Mouse (Mus musculus): ENCODE results near the gene Dusp9. TPM values are rescaled to one million over a fixed set of nuclear protein-coding genes. Genes with fewer than 3 reads are reported as not detected.

The Dusp9 gene
- total and polyA plus RNA-seq, 3 experiments = 4.7 to 5.2 TPM; not detected in 1

DNA sequence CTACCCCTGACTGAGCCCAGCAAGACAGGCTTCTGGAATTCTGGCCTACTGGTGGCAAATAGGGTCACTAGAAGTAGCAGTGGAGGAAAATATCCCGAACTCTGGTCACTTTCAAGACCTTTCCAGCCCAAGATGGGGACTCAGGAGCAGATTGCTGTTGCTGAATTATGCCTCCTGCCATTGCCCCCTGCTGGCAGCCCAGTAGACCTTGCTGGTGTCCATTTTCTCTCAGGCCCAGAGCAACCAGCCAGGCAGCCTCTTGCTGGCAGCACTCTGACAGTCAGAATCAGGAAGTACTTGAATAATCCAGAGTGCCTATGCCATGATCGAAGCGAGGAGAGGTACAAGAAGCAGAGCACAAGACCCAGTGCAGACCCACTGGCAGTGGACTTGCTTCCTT lies 16.3 kb downstream of the Dusp9 start:
- no peaks in the 10 kb centered on the region for H3K9me3 ChIP-seq (replicated peaks; ENCODE audit: insufficient read depth, low read length)
- no peak overlapping the region for H3K4me3 ChIP-seq (ENCODE audit: control insufficient read depth in 1 of 2, insufficient read depth in 1 of 2, low read depth in 2 of 2, low read length in 2 of 2)
- DNase-seq (ENCODE audit: low read depth, low spot score) = peak; percentile 68
- H3K9ac ChIP-seq (ENCODE audit: control insufficient read depth, low read depth, low read length, poor library complexity, severe bottlenecking) = peak overlapping the region; percentile 31; the same call in 1 of the 2 replicates
- no peak overlapping the region for H3K27ac ChIP-seq (ENCODE audit: control insufficient read depth, low read depth, low read length)
- H3K36me3 ChIP-seq (ENCODE audit: control insufficient read depth in 1 of 2, insufficient read depth in 2 of 2, low read length in 2 of 2) = no peaks in the 10 kb centered on the region
- no peaks in the 10 kb centered on the region for H3K27me3 ChIP-seq (ENCODE audit: control insufficient read depth in 1 of 2, insufficient read depth in 2 of 2, low read length in 2 of 2)
- H3K79me2 ChIP-seq (ENCODE audit: control insufficient read depth, insufficient read depth, low read length, poor library complexity) = no peaks in the 10 kb centered on the region
- TF ChIP-seq CTCF (IDR thresholded peaks at IDR 0.05 in 2 of 3, conservative IDR thresholded peaks at IDR 0.05 in 1 of 3; ENCODE audit: control insufficient read depth in 1 of 3, insufficient read depth in 1 of 3, low read depth in 2 of 3, low read length in 3 of 3, poor library complexity in 1 of 3, severe bottlenecking in 1 of 3) (peak; percentile 56 to 61 (median 61)), USF1 (IDR thresholded peaks at IDR 0.05; ENCODE audit: low read depth, low read length) (no peak), MYB (IDR thresholded peaks at IDR 0.05; ENCODE audit: low read depth, low read length) (no peak), SMC3 (IDR thresholded peaks at IDR 0.05; ENCODE audit: low read depth, low read length) (peak; percentile 48), RCOR1 (IDR thresholded peaks at IDR 0.05; ENCODE audit: low read depth, low read length) (no peak), RAD21 (IDR thresholded peaks at IDR 0.05; ENCODE audit: low read depth, low read length) (peak; percentile 12), TCF12 (IDR thresholded peaks at IDR 0.05; ENCODE audit: low read depth, low read length) (no peak), ELF1 (IDR thresholded peaks at IDR 0.05; ENCODE audit: low read depth, low read length) (peak; percentile 17; the same call in 1 of the 2 replicates)
- H3K4me1 ChIP-seq (ENCODE audit: control insufficient read depth in 1 of 2, insufficient read depth in 2 of 2, low read length in 2 of 2) = peaks cover 0 to 11% of the 10 kb centered on the region in 2 experiments; a peak in 1 of 4 replicates

DNA sequence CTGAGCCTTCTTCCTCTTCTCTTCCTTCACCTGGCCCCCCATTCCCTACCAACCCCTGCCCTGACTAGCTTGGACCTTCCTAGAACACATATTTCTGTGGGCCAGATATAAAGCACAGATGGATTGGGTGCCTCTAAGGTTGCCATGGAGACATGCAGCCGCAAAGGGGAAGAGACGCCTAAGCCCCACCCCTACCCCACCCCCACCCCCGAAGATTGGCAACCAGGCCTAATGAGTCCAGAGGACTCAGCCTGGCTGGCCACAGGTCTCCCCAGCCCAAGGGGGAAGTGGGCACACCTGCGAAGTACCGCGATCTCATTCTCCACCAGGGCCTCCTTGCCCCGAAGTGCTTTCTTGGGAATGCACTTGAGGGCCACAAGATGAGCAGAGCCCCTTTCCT lies 19.2 kb downstream of the Dusp9 start:
- no peak for TF ChIP-seq CTCF (IDR thresholded peaks at IDR 0.05 in 2 of 3, conservative IDR thresholded peaks at IDR 0.05 in 1 of 3; ENCODE audit: control insufficient read depth in 1 of 3, insufficient read depth in 1 of 3, low read depth in 2 of 3, low read length in 3 of 3, poor library complexity in 1 of 3, severe bottlenecking in 1 of 3)
- no peak for TF ChIP-seq MXI1 (IDR thresholded peaks at IDR 0.05; ENCODE audit: low read depth, low read length)
- TF ChIP-seq MYB (IDR thresholded peaks at IDR 0.05; ENCODE audit: low read depth, low read length) = no peak
- TF ChIP-seq NELFE (IDR thresholded peaks at IDR 0.05; ENCODE audit: low read depth, low read length) = no peak
- no peak for TF ChIP-seq BHLHE40 (IDR thresholded peaks at IDR 0.05; ENCODE audit: borderline replicate concordance, low read depth, low read length)
- no peaks in the 10 kb centered on the region for H3K27me3 ChIP-seq (ENCODE audit: control insufficient read depth in 1 of 2, insufficient read depth in 2 of 2, low read length in 2 of 2)
- H3K4me3 ChIP-seq (ENCODE audit: control insufficient read depth in 1 of 2, insufficient read depth in 1 of 2, low read depth in 2 of 2, low read length in 2 of 2) = no peak overlapping the region
- peaks cover 0 to 11% of the 10 kb centered on the region in 2 experiments; a peak in 1 of 4 replicates for H3K4me1 ChIP-seq (ENCODE audit: control insufficient read depth in 1 of 2, insufficient read depth in 2 of 2, low read length in 2 of 2)
- H3K9me3 ChIP-seq (replicated peaks; ENCODE audit: insufficient read depth, low read length) = no peaks in the 10 kb centered on the region
- no peak overlapping the region for H3K9ac ChIP-seq (ENCODE audit: control insufficient read depth, low read depth, low read length, poor library complexity, severe bottlenecking)
- DNase-seq (ENCODE audit: low read depth, low spot score) = no peak
- no peaks in the 10 kb centered on the region for H3K79me2 ChIP-seq (ENCODE audit: control insufficient read depth, insufficient read depth, low read length, poor library complexity)
- H3K36me3 ChIP-seq (ENCODE audit: control insufficient read depth in 1 of 2, insufficient read depth in 2 of 2, low read length in 2 of 2) = no peaks in the 10 kb centered on the region
- H3K27ac ChIP-seq (ENCODE audit: control insufficient read depth, low read depth, low read length) = no peak overlapping the region

DNA sequence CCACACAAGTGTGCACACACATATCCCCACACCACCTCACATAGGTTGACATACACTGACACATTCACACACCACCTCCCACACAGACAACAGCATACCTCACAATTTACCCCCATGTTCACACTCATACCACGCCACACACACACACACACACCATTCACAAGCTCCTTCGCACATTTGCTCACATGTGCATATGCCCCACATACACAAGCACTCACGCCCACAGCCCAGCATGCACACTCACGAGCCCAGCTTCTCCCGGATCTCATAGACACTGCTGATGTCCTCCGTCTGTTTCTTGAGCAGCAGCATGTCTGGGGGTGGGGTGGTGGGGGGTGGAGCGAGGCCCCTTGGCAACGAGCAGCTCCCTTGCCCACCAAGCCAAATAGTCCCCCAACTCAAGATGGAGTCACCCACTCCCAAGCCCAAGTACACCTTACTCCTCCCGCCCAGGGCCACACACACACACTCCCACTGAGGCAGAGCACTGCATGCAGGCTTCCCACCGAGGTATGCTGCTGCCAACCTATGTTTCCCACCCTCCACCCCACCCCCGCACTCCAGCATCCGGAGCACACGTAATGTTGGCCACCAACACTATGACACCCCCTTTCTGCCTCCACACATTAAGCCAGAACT lies 19.8 kb downstream of the Dusp9 start:
- Histone ChIP-seq H3K36me3 (ENCODE audit: control insufficient read depth in 1 of 2, insufficient read depth in 2 of 2, low read length in 2 of 2) (no peaks in the 10 kb centered on the region), H3K9me3 (replicated peaks; ENCODE audit: insufficient read depth, low read length) (no peaks in the 10 kb centered on the region), H3K79me2 (ENCODE audit: control insufficient read depth, insufficient read depth, low read length, poor library complexity) (no peaks in the 10 kb centered on the region), H3K9ac (ENCODE audit: control insufficient read depth, low read depth, low read length, poor library complexity, severe bottlenecking) (no peak overlapping the region), H3K4me1 (ENCODE audit: control insufficient read depth in 1 of 2, insufficient read depth in 2 of 2, low read length in 2 of 2) (peaks cover 0 to 11% of the 10 kb centered on the region in 2 experiments; a peak in 1 of 4 replicates), H3K27ac (ENCODE audit: control insufficient read depth, low read depth, low read length) (no peak overlapping the region), H3K4me3 (ENCODE audit: control insufficient read depth in 1 of 2, insufficient read depth in 1 of 2, low read depth in 2 of 2, low read length in 2 of 2) (no peak overlapping the region), H3K27me3 (ENCODE audit: control insufficient read depth in 1 of 2, insufficient read depth in 2 of 2, low read length in 2 of 2) (no peaks in the 10 kb centered on the region)
- TF ChIP-seq ETS1 (IDR thresholded peaks at IDR 0.05; ENCODE audit: low read depth, low read length) (no peak), MYC (IDR thresholded peaks at IDR 0.05; ENCODE audit: low read depth, low read length) (no peak), ZMIZ1 (IDR thresholded peaks at IDR 0.05; ENCODE audit: low read depth, low read length) (no peak), MAZ (IDR thresholded peaks at IDR 0.05; ENCODE audit: low read depth, low read length) (no peak), CHD2 (IDR thresholded peaks at IDR 0.05; ENCODE audit: low read length) (no peak)
- DNase-seq (ENCODE audit: low read depth, low spot score) = no peak
